Mouse (Mus musculus): ENCODE measurements at regions not wholly inside any gene's neighbourhood (a gene's known extent, or its start where the extent isn't known, plus 50 kb on each side); places are given as distances from the start of the nearest gene placed in this dataset.

DNA sequence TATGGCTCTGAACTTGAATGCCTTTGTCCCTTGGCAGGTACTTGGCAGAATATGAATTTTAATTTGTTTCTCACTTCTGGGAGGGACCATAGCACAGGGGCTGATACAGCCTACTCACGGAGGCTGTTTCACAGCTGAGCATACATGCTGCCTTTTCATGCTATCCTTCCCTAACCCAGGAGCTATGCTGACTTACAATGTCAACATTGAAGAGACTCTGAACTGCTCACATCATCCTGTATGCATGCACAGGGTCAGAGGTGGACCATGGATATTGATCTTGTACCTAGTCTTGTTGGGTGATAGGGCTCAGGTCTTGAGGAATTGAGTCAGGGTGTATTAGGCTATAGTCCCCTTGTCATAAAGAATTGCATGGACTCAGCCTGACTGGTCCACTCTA, 74.5 kb downstream of the Cmpk2 start:
- no peak for ATAC-seq (ENCODE audit: insufficient number of reproducible peaks, insufficient read depth, low FRiP score, low read depth)
- no peak overlapping the region for H3K4me3 ChIP-seq (ENCODE audit: control insufficient read depth in 1 of 2, insufficient read depth in 1 of 2, low read depth in 1 of 2, low read length in 2 of 2)
- H3K36me3 ChIP-seq (ENCODE audit: control insufficient read depth, insufficient read depth, low read length), result no peaks in the 10 kb centered on the region
- no peak overlapping the region for H3K4me2 ChIP-seq (ENCODE audit: low read length)
- peaks cover 3% of the 10 kb centered on the region; the same call in 1 of the 2 replicates for H3K9me3 ChIP-seq (ENCODE audit: control insufficient read depth, low read length)
- H3K27me3 ChIP-seq (ENCODE audit: control insufficient read depth, insufficient read depth, low read length), result peaks cover 5% of the 10 kb centered on the region; the same call in 1 of the 2 replicates
- no peak overlapping the region for H3K27ac ChIP-seq (replicated peaks in 1 of 2; ENCODE audit: control insufficient read depth in 1 of 2, insufficient read depth in 1 of 2, low read depth in 2 of 2, low read length in 2 of 2)
- no peak overlapping the region for H3K9ac ChIP-seq (ENCODE audit: low read length)
- 84% methylated on average over 1 of the region's 1 CpGs for WGBS
- peaks cover 11 to 14% of the 10 kb centered on the region in 2 experiments; a peak in 3 of 4 replicates for H3K4me1 ChIP-seq (ENCODE audit: control insufficient read depth in 2 of 2, insufficient read depth in 2 of 2, low read length in 2 of 2)

DNA sequence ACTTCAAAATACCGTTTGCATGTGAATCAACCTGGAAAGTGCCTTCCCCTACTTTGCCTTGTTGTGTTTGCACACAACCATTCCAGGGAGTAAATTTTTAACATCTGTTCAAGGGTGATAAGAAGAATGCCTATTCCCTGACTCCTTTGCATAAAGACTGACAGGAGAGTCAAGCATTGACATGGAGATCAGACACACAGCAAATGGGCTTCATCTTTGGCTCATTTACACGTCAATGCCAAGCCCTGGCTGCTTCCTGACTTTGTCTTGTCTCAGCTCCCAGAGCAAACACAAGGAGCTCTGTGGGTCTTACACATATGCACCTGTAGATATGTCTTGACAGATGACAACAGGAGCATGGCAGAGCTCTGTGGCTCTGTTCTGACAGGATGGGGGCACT, 73.4 kb downstream of the Cmpk2 start:
- no peak overlapping the region for H3K4me2 ChIP-seq (ENCODE audit: low read length)
- WGBS, result 39% methylated on average over 2 of the region's 2 CpGs

DNA sequence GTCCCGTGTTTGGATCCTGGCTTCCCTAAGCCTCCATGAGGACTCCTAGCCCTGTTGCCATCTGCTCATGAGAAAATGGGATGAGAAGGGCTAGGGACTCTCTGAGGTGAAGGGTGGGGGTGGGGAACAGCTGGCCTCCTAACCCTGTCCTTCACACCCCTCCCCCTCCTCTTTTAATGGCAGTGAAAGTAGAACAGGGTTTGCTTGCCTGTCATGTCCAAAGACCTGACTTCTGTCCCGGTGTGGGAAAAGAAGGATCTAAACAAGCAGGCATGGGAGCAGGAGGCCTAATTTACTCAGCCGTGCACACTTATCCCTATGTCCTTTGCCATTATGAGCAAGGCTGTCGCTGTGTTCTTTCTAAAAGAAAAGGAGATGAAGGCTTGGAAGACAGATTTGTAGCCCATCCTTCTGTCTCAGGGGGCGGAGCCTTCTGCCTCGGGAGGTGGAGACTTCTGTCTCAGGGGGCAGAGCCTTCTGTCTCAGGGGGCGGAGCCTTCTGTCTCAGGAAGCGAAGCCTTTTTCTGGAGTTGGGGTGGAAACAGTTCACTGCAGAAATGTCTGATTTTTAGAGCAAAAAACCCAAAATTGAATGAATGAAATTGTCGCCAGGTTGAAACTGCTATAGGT, 66.4 kb downstream of the Cmpk2 start:
- Histone ChIP-seq H3K9me3 (ENCODE audit: control insufficient read depth, low read length) (no peaks in the 10 kb centered on the region), H3K27me3 (ENCODE audit: control insufficient read depth, insufficient read depth, low read length) (0 out of 2 replicates have a peak, but pooled peaks cover 5% of the 10 kb centered on the region), H3K4me2 (ENCODE audit: low read length) (no peak overlapping the region), H3K9ac (ENCODE audit: low read length) (no peak overlapping the region), H3K36me3 (ENCODE audit: control insufficient read depth, insufficient read depth, low read length) (no peaks in the 10 kb centered on the region), H3K4me1 (ENCODE audit: control insufficient read depth in 2 of 2, insufficient read depth in 2 of 2, low read length in 2 of 2) (no peaks in the 10 kb centered on the region; a peak in 1 of 4 replicates), H3K27ac (replicated peaks in 1 of 2; ENCODE audit: control insufficient read depth in 1 of 2, insufficient read depth in 1 of 2, low read depth in 2 of 2, low read length in 2 of 2) (no peak overlapping the region), H3K4me3 (ENCODE audit: control insufficient read depth in 1 of 2, insufficient read depth in 1 of 2, low read depth in 1 of 2, low read length in 2 of 2) (no peak overlapping the region)
- WGBS, result 77% methylated on average over 9 of the region's 9 CpGs
- no peak for ATAC-seq (ENCODE audit: insufficient number of reproducible peaks, insufficient read depth, low FRiP score, low read depth)

More for the DNA sequence above, 73.4 kb downstream of the Cmpk2 start:
- H3K27me3 ChIP-seq (ENCODE audit: control insufficient read depth, insufficient read depth, low read length), result peaks cover 5% of the 10 kb centered on the region; the same call in 1 of the 2 replicates
- ATAC-seq (ENCODE audit: insufficient number of reproducible peaks, insufficient read depth, low FRiP score, low read depth), result no peak
- no peak overlapping the region for H3K27ac ChIP-seq (replicated peaks in 1 of 2; ENCODE audit: control insufficient read depth in 1 of 2, insufficient read depth in 1 of 2, low read depth in 2 of 2, low read length in 2 of 2)
- no peaks in the 10 kb centered on the region for H3K9me3 ChIP-seq (ENCODE audit: control insufficient read depth, low read length)
- no peak overlapping the region for H3K9ac ChIP-seq (ENCODE audit: low read length)
- no peaks in the 10 kb centered on the region for H3K36me3 ChIP-seq (ENCODE audit: control insufficient read depth, insufficient read depth, low read length)
- H3K4me1 ChIP-seq (ENCODE audit: control insufficient read depth in 2 of 2, insufficient read depth in 2 of 2, low read length in 2 of 2), result peaks cover 10 to 14% of the 10 kb centered on the region in 2 experiments; a peak in 3 of 4 replicates
- H3K4me3 ChIP-seq (ENCODE audit: control insufficient read depth in 1 of 2, insufficient read depth in 1 of 2, low read depth in 1 of 2, low read length in 2 of 2), result no peak overlapping the region

DNA sequence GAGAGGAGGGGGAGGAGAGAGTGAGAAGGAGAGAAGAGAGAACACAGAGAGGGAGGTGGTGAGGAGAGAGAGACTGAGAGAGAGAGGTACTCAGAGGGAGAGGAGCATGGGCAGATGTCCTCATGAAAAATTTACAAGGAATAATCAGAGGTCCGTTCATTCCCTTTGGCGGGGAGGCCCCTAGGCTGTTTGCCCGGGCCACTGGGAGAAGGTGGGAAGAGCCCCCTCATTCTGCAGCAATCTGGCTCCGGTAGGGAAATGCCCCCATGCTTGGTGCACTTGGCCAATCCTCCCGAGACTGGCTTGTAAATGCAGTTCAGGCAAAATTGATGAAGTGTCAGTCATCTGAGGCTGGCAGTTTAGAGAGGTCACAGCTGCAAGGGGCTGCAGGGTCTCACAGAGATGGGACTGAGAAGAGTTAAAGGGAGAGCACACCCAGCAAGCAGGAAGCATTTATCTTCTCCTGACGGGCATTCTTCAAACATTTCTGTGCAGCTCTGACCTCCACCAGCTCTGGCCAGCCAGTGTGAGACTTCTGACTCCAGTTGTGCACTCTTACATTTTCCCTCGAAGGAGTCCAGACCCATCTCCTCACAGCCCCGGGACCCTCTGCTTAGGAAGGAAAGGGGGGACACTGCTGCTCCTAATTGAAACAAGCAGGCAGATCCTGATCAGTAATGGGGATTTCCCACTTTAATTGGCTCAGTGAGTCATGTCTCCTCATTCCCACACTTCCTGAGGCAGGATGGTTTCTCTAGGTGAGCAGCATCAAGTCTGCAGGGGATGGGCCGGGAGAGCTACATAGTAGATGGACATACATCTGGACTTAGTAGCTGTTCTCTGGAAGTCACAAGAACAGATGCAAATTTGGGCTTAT, 65.5 kb downstream of the Cmpk2 start:
- no peak for ATAC-seq (ENCODE audit: insufficient number of reproducible peaks, insufficient read depth, low FRiP score, low read depth)
- H3K27me3 ChIP-seq (ENCODE audit: control insufficient read depth, insufficient read depth, low read length), result 0 out of 2 replicates have a peak, but pooled peaks cover 5% of the 10 kb centered on the region
- H3K4me2 ChIP-seq (ENCODE audit: low read length), result no peak overlapping the region
- no peak overlapping the region for H3K27ac ChIP-seq (replicated peaks in 1 of 2; ENCODE audit: control insufficient read depth in 1 of 2, insufficient read depth in 1 of 2, low read depth in 2 of 2, low read length in 2 of 2)
- WGBS, result 35% methylated on average over 9 of the region's 9 CpGs
- no peak overlapping the region for H3K4me3 ChIP-seq (ENCODE audit: control insufficient read depth in 1 of 2, insufficient read depth in 1 of 2, low read depth in 1 of 2, low read length in 2 of 2)
- no peak overlapping the region for H3K9ac ChIP-seq (ENCODE audit: low read length)
- H3K4me1 ChIP-seq (ENCODE audit: control insufficient read depth in 2 of 2, insufficient read depth in 2 of 2, low read length in 2 of 2), result no peaks in the 10 kb centered on the region; a peak in 1 of 4 replicates
- no peaks in the 10 kb centered on the region for H3K36me3 ChIP-seq (ENCODE audit: control insufficient read depth, insufficient read depth, low read length)
- H3K9me3 ChIP-seq (ENCODE audit: control insufficient read depth, low read length), result no peaks in the 10 kb centered on the region

DNA sequence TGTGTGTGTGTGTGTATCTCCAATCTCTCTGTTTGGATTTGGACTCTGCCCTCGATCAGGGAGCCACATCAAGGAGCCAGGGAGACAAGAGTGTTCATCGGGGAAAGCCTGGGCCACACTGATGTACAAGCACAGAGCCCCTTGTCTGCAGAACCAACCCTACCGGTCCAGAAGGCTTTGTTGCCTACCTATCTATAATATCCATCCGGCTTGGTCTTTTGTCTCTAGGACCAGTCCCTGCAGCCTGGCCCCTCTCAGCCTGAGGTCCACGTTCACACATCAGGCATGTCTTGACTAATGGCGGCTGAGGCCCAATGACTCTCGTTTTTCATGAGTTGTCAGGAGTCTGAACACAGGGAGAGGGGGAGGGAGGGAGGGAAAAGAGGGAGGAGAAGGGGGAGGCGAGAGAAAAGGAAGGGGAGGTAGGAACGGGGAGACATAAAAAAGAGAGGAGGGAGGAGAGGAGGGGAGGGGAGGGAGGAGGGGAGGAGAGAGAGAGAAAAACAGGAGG, 64.7 kb downstream of the Cmpk2 start:
- no peaks in the 10 kb centered on the region; a peak in 1 of 4 replicates for H3K4me1 ChIP-seq (ENCODE audit: control insufficient read depth in 2 of 2, insufficient read depth in 2 of 2, low read length in 2 of 2)
- no peak for ATAC-seq (ENCODE audit: insufficient number of reproducible peaks, insufficient read depth, low FRiP score, low read depth)
- no peaks in the 10 kb centered on the region for H3K9me3 ChIP-seq (ENCODE audit: control insufficient read depth, low read length)
- H3K27ac ChIP-seq (replicated peaks in 1 of 2; ENCODE audit: control insufficient read depth in 1 of 2, insufficient read depth in 1 of 2, low read depth in 2 of 2, low read length in 2 of 2), result no peak overlapping the region
- WGBS, result 65% methylated on average over 9 of the region's 9 CpGs
- no peak overlapping the region for H3K9ac ChIP-seq (ENCODE audit: low read length)
- H3K36me3 ChIP-seq (ENCODE audit: control insufficient read depth, insufficient read depth, low read length), result no peaks in the 10 kb centered on the region
- H3K4me3 ChIP-seq (ENCODE audit: control insufficient read depth in 1 of 2, insufficient read depth in 1 of 2, low read depth in 1 of 2, low read length in 2 of 2), result no peak overlapping the region
- H3K27me3 ChIP-seq (ENCODE audit: control insufficient read depth, insufficient read depth, low read length), result 0 out of 2 replicates have a peak, but pooled peaks cover 5% of the 10 kb centered on the region
- no peak overlapping the region for H3K4me2 ChIP-seq (ENCODE audit: low read length)

DNA sequence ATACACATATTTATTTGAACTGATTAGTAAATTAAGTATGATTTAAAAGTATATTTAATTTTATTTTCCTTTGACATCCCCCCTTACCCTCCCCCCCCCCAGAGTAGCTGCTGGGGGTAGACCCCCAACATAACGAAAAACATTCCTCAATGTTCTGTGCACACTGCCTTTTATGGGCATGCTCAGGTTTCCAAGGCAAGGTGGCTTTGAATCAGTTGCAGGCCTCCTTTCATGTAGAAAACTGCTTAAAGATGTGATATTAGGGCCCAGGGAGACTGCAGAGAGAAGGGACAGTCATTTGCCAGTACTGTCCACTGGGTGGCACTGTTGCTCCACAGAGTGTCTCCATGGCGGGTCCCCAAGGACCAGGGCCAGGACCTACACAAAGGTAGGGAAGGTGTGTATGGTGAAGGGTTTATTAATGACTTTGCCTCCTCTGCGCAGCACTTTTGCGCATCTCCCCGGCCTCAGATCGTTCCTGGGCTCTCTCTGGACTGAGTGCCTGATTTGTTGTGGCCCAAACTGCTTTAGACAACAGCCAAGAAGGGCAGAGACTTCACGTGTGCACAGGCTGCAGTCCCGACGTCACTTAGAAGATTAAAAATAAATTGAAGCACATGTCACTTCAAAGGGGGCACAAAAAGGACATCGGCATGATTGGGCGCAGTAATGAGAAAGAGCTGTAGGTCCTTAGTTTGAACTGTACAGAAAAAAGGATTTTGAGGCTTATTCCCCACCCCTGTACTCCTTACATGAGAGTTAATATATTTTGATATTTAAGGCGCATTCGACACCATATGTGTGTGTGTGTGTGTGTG, 64.0 kb downstream of the Cmpk2 start:
- no peak for ATAC-seq (ENCODE audit: insufficient number of reproducible peaks, insufficient read depth, low FRiP score, low read depth)
- Histone ChIP-seq H3K4me3 (ENCODE audit: control insufficient read depth in 1 of 2, insufficient read depth in 1 of 2, low read depth in 1 of 2, low read length in 2 of 2) (no peak overlapping the region), H3K27ac (replicated peaks in 1 of 2; ENCODE audit: control insufficient read depth in 1 of 2, insufficient read depth in 1 of 2, low read depth in 2 of 2, low read length in 2 of 2) (no peak overlapping the region), H3K27me3 (ENCODE audit: control insufficient read depth, insufficient read depth, low read length) (0 out of 2 replicates have a peak, but pooled peaks cover 5% of the 10 kb centered on the region), H3K4me1 (ENCODE audit: control insufficient read depth in 2 of 2, insufficient read depth in 2 of 2, low read length in 2 of 2) (no peaks in the 10 kb centered on the region; a peak in 1 of 4 replicates), H3K36me3 (ENCODE audit: control insufficient read depth, insufficient read depth, low read length) (no peaks in the 10 kb centered on the region), H3K9me3 (ENCODE audit: control insufficient read depth, low read length) (no peaks in the 10 kb centered on the region), H3K4me2 (ENCODE audit: low read length) (no peak overlapping the region), H3K9ac (ENCODE audit: low read length) (no peak overlapping the region)
- 53% methylated on average over 13 of the region's 13 CpGs for WGBS

DNA sequence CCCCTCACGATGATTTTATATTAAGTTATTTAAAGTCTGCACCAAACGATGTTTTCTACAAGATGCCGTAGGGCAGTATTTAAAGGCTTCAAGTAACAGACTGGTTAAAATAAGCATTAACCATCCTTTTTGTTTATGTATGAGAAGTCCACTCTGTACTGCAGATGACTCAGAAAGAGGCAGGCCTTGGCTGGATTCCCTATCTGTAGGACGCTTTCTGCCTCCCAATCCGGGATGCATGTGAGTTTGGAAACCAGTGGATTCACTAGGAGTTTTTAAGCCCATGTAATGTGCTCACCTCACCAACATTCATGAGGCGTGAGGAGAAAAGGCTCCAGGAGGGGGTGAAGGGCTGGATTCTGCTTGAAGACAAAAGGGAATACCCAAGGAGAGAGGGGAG, 63.1 kb downstream of the Cmpk2 start:
- ATAC-seq (ENCODE audit: insufficient number of reproducible peaks, insufficient read depth, low FRiP score, low read depth), result no peak
- Histone ChIP-seq H3K4me1 (ENCODE audit: control insufficient read depth in 2 of 2, insufficient read depth in 2 of 2, low read length in 2 of 2) (no peaks in the 10 kb centered on the region; a peak in 1 of 4 replicates), H3K9me3 (ENCODE audit: control insufficient read depth, low read length) (no peaks in the 10 kb centered on the region), H3K9ac (ENCODE audit: low read length) (no peak overlapping the region), H3K27ac (replicated peaks in 1 of 2; ENCODE audit: control insufficient read depth in 1 of 2, insufficient read depth in 1 of 2, low read depth in 2 of 2, low read length in 2 of 2) (no peak overlapping the region), H3K4me2 (ENCODE audit: low read length) (no peak overlapping the region), H3K4me3 (ENCODE audit: control insufficient read depth in 1 of 2, insufficient read depth in 1 of 2, low read depth in 1 of 2, low read length in 2 of 2) (no peak overlapping the region), H3K36me3 (ENCODE audit: control insufficient read depth, insufficient read depth, low read length) (no peaks in the 10 kb centered on the region), H3K27me3 (ENCODE audit: control insufficient read depth, insufficient read depth, low read length) (0 out of 2 replicates have a peak, but pooled peaks cover 5% of the 10 kb centered on the region)
- WGBS, result 80% methylated on average over 6 of the region's 6 CpGs
